Mouse (Mus musculus) cerebellum, postnatal 25 days (tissue): ENCODE measurements at regions not wholly inside any gene's neighbourhood (a gene's known extent, or its start where the extent isn't known, plus 50 kb on each side); places are given as distances from the start of the nearest gene placed in this dataset.
A peak's percentile ranks its signal among the peaks of the same experiment; 100 is the strongest.

ENCODE experiments used
- DNase-seq, 2 experiments: peaks; one replicate each; pipeline ENCODE4 v3.0.0; 2021; ENCODE audit warnings: mixed read lengths in 2 of 2

- no peak for DNase-seq
These were observed 77.5 kb upstream of the Tiam2 start for GRCm38 (mm10) chr17:3248875-3249274.

GRCm38 (mm10) chr17:3249320-3249719 is 77.1 kb upstream of the Tiam2 start:
- DNase-seq, result no peak

- DNase-seq, result no peak
These were observed 75.2 kb upstream of the Tiam2 start for GRCm38 (mm10) chr17:3251176-3251575.

DNA sequence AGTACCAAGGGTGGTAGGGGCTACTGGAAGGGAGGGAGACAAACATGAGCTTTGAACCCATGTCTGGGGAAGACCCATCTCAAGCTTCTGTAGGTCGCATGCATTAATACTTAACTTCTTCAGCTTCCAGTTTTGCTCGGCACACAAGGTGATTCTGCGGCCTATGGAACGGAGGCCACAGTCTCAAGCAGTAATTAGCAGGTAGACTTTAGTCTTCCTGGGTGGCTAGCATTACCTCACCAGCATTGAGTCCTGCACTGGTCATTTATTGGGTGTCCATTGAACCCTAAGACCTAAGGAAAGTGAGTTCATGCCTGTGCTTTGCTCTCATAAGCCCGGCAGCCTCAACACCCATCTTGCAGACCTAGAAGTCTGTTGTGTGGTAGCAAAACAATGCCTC is 74.4 kb upstream of the Tiam2 start:
- DNase-seq, result no peak

- DNase-seq, result peak; percentile 40 to 73
These were observed 72.7 kb upstream of the Tiam2 start for GRCm38 (mm10) chr17:3253508-3254176.

DNA sequence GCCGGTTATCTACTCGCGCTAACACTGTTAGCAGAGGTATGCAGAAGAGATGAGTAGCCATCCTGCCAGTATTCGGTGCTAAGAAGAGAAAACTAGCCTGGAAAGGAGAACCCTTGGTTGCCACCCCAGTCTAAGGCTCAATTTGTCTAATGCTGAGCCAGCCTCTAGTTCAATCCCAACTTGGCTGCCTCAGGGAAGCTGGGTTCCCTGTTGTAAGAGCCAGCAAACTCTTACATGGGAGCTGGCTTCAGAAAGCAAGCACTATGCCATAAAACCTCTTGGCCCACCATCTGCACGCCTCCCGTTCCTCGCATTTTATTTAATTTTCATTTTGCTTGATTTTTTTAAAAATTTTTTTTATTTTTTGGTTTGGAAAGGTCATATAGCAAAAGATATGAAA is 69.6 kb upstream of the Tiam2 start:
- no peak for DNase-seq

- DNase-seq, result no peak
These were observed 67.4 kb upstream of the Tiam2 start for GRCm38 (mm10) chr17:3258811-3259510.

- DNase-seq, result no peak
These were observed 65.6 kb upstream of the Tiam2 start for GRCm38 (mm10) chr17:3260796-3261195.

DNA sequence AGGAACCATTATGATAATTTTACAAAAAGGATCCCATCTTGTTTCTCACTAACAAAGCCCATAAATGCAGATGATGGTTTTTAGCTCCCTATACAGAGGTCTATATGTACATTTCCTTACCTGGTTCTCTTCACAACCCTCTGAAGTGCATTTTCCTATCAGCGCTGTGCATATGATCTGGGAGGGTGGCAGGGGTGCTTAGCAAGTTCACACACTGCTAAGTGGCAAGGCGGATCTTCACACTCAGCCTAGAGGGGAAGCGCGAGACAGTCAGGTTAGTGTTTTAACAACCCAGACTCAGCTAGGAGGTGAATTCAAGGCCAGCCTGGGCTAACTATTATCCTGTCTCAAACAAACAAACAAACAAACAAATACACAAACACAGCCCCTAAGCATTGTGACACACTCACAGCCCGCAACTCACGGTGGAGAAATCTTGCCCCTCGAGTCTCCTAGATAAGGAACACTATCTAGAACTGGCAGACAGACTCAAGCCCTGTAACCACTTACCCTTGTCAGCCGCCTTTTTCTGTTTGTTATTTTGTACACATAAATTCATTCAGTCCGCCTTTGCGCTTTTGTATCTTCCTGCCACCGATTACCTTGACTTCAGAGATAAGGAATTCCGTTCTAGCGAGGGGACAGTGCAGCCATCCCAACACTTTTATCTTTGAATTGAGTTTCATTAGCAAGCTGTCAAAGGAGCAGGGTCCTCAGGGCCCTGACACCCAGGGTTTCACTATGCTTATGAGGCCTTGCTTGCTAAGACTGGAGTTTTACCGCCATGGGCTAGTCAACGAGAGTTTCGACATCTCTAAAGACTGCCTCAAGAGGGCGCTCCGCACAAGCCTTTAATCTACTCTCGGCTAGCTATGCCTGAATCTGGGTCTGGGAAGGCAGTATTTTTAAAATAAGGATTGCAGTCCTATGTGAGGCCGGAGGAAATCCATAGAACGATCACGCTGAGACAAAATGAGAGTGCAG is 53.0 kb upstream of the Tiam2 start:
- DNase-seq, result peak; percentile 87 to 91

DNA sequence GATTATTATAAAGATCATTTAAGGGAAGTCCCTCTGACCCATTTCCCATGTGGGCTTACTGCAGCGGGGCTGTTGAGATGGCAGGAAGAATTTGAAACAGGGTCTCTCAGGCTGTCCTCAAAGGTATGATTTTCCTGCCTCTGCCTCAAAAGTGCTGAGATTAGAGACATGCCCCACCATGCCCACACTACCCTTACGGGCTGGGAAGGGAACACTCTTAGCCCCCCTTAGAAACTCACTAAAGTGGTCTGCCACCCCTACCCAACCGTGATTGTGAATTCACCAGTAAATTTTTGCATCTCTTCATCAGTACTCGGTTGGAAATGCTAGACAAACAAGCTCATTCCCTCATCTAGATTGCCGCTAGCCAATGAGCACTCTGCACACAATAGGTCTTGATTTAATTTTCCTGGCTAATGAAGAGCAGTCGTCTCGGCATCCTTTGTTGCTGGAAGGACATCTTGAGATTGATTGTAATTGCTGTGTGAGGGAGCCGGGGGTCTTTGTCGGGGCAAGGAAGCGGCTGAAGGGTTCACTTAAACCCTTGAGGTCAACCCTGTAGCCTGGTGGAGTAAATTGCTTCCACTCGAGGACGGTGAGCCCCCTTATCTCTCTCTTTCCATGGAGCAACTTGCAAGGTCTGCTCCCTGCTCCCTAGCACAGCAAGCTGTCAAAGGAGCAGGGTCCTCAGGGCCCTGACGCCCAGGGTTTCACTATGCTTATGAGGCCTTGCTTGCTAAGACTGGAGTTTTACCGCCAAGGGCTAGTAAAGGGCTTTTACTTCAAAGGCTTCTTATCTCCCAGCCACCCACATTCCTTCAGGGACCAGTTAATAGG is 51.7 kb upstream of the Tiam2 start:
- DNase-seq, result no peak
